Mouse (Mus musculus): ENCODE measurements at regions not wholly inside any gene's neighbourhood (a gene's known extent, or its start where the extent isn't known, plus 50 kb on each side); places are given as distances from the start of the nearest gene placed in this dataset.

DNA sequence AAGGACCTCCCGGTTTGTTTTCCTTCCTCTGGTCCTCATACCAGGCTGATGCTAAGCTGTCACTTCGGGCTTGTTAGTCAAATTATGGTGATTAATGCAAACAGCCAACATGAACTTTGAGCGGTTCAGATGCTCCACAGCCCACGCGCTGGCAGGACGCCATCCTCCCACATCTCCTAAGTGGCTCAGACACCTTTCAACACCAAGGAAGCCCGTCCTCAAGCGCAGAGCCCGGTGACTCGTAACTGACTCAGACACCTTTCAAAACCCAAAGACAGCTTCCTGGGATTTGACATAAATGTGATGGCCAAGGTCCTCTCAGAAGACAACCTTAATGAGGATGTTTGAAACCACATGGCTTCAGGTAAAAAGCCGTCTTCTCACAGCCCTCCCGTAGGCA, 121.7 kb upstream of the Cmc1 start:
- no peak overlapping the region for H3K27ac ChIP-seq
- H3K4me2 ChIP-seq: no peak overlapping the region
- WGBS: 79% methylated on average over 12 of the region's 12 CpGs
- no peaks in the 10 kb centered on the region for H3K36me3 ChIP-seq (replicated peaks)
- no peaks in the 10 kb centered on the region for H3K9me3 ChIP-seq
- H3K4me3 ChIP-seq: no peak overlapping the region
- no peaks in the 10 kb centered on the region for H3K27me3 ChIP-seq (replicated peaks)
- ATAC-seq (replicated peaks): no peak
- no peak overlapping the region for H3K9ac ChIP-seq
- H3K4me1 ChIP-seq: no peaks in the 10 kb centered on the region

DNA sequence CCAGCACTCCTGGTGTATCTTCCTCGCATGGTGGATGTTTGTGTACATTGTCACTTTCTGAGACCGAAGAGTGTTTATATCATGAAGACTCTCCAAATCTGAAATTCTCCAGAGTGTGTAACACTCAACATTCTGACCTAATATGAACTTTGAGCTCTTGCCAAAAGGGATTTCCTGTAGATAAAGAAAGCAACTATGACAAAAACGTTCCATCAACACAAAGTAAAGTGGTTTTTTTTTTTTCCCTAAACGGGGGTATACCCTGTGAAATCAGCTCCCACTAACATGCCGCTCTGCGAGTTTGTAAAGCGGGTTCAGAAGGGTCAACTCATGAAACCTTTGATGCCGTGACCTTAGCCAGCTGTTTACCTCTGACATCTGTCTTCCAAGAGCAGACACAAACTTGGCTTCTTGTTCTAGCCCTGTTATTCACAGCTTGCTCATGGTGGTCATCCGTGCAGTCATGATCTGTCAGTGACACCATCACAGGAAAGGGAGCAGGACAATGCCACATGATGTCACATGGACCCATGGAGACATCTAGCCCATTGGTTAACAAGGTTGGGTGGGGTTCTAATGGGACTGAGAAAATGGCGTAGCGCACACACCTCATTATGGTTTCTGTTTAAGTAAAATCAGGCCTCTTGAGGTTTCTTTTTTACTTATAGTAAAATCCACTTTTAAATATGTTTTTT, 122.9 kb upstream of the Cmc1 start:
- ATAC-seq (replicated peaks): no peak
- WGBS: 85% methylated on average over 11 of the region's 11 CpGs
- H3K27me3 ChIP-seq (replicated peaks): no peaks in the 10 kb centered on the region
- H3K9ac ChIP-seq: no peak overlapping the region
- H3K36me3 ChIP-seq (replicated peaks): no peaks in the 10 kb centered on the region
- no peak overlapping the region for H3K27ac ChIP-seq
- no peak overlapping the region for H3K4me2 ChIP-seq
- H3K4me1 ChIP-seq: no peaks in the 10 kb centered on the region
- no peaks in the 10 kb centered on the region for H3K9me3 ChIP-seq
- H3K4me3 ChIP-seq: no peak overlapping the region

DNA sequence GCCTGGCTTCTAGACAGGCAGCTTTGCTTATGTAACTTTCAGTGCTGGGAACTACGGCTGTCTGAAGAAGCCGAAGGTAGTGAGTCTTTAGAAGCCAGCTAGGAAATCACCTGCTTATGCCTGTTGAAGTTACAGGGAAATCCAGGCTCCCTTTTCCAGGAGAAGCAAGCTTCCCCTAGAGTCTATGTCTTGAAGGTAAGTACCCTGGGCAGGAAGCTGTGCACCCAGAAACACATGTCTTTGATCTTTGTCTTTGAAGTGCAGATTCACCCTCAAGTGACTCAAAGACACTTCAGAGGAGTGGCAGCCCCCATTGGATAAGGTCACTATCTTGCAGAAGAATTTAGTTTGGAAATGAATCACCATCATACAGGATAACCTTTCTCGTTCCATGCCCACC, 135.5 kb upstream of the Cmc1 start:
- 71% methylated on average over 3 of the region's 3 CpGs for WGBS
- ATAC-seq (replicated peaks): no peak
- Histone ChIP-seq H3K4me2 (no peak overlapping the region), H3K27ac (no peak overlapping the region), H3K4me1 (no peaks in the 10 kb centered on the region), H3K36me3 (replicated peaks) (no peaks in the 10 kb centered on the region), H3K27me3 (replicated peaks) (no peaks in the 10 kb centered on the region), H3K4me3 (no peak overlapping the region), H3K9ac (no peak overlapping the region), H3K9me3 (no peaks in the 10 kb centered on the region)

DNA sequence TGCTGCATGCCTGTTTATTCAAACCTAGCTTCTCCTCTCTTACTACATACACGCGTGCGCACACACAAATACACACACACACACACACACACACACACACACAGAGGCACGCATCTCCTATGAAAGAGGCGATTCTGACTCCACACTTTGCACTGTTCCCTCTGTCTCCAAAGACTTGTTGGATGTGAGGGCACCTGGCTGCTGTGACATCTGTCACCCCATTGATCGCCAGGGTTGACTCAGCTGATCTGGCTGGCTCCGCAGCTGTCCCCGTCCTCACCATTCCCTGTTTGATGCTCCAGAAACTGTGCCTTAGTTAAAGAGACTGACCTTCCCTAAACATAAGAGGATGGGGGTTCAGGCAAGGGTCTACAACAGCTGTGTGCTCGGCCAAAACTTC, 137.6 kb upstream of the Cmc1 start:
- no peaks in the 10 kb centered on the region for H3K9me3 ChIP-seq
- no peaks in the 10 kb centered on the region for H3K36me3 ChIP-seq (replicated peaks)
- no peak overlapping the region for H3K4me2 ChIP-seq
- no peaks in the 10 kb centered on the region for H3K4me1 ChIP-seq
- H3K27me3 ChIP-seq (replicated peaks): no peaks in the 10 kb centered on the region
- 85% methylated on average over 9 of the region's 9 CpGs for WGBS
- no peak overlapping the region for H3K27ac ChIP-seq
- no peak for ATAC-seq (replicated peaks)
- no peak overlapping the region for H3K9ac ChIP-seq
- H3K4me3 ChIP-seq: no peak overlapping the region

DNA sequence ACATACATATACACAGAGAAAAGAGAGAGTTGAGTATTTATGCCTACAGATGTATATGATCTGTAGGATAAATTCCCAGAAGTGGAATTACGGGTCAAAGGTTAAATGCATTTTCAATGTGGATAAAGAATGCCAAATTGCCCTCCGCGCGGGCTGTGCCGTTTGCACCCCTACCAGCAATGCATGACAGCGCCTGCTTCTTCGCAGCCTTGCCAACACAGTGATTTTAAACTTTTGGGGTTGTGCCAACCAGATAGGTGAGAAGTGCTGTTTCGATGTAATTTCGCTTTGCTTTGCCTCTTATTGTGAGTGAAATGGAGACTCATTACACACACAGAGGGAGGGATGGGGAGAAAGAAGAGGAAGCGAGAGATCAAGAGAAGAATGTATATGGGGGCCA, 142.9 kb upstream of the Cmc1 start:
- no peaks in the 10 kb centered on the region for H3K36me3 ChIP-seq (replicated peaks)
- H3K4me1 ChIP-seq: no peaks in the 10 kb centered on the region
- ATAC-seq (replicated peaks): no peak
- H3K9ac ChIP-seq: no peak overlapping the region
- no peak overlapping the region for H3K4me3 ChIP-seq
- no peak overlapping the region for H3K4me2 ChIP-seq
- WGBS: 85% methylated on average over 10 of the region's 10 CpGs
- H3K9me3 ChIP-seq: no peaks in the 10 kb centered on the region
- no peaks in the 10 kb centered on the region for H3K27me3 ChIP-seq (replicated peaks)
- no peak overlapping the region for H3K27ac ChIP-seq

DNA sequence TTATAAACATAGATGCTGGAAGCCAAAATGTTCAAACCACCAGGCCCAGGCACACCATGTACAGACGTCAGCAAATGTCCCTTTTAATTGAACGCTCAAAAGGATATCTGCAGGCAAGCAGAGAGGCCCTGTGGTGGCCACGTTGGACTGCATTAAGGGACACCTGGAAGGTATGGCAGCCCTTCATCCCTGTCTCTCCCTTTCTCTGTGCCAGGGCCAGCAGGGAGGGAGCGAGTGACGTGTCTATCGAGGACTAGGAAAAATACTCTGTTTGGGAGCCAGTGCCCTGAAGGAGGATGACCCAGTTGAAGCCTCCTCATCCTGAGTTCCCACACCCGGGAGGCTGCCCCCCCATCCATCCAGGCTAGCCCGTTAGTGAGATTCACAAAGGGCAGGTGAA, 144.0 kb upstream of the Cmc1 start:
- 83% methylated on average over 8 of the region's 8 CpGs for WGBS
- Histone ChIP-seq H3K4me3 (no peak overlapping the region), H3K36me3 (replicated peaks) (no peaks in the 10 kb centered on the region), H3K27me3 (replicated peaks) (no peaks in the 10 kb centered on the region), H3K9me3 (no peaks in the 10 kb centered on the region), H3K9ac (no peak overlapping the region), H3K4me1 (no peaks in the 10 kb centered on the region), H3K4me2 (no peak overlapping the region), H3K27ac (no peak overlapping the region)
- no peak for ATAC-seq (replicated peaks)

DNA sequence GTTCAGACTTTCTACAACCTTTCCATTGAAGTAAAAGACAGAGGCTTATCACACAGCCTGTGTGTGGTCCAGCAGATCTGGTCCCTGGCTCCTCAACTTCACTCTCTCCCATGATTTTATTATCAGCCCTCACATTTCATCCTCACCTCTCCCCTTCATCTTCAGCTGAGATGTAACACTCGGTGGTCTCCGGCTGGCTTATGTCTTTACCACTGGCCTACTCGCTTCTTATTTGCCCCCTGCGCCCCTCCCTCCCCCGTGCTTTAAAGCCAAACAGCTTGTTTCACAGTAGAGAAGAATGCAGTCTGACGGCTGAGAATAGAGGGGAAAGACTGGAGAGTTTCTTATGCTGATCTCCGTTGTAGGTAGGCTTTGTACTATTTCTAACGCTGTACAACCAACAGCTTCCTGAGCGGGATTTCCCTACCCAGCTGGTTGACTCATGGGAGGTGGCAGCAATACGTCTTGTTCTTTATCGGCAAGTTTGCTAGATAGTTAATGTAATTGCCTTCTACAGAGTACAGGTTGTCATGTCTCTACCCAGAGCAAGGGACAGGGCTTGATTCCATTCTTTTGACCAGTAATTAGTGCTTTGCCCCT, 152.9 kb upstream of the Cmc1 start:
- Histone ChIP-seq H3K4me3 (no peak overlapping the region), H3K4me2 (no peak overlapping the region), H3K27me3 (replicated peaks) (no peaks in the 10 kb centered on the region), H3K4me1 (no peaks in the 10 kb centered on the region), H3K27ac (no peak overlapping the region), H3K9me3 (no peaks in the 10 kb centered on the region), H3K36me3 (replicated peaks) (no peaks in the 10 kb centered on the region), H3K9ac (no peak overlapping the region)
- ATAC-seq (replicated peaks): no peak
- 63% methylated on average over 11 of the region's 11 CpGs for whole genome bisulfite sequencing

DNA sequence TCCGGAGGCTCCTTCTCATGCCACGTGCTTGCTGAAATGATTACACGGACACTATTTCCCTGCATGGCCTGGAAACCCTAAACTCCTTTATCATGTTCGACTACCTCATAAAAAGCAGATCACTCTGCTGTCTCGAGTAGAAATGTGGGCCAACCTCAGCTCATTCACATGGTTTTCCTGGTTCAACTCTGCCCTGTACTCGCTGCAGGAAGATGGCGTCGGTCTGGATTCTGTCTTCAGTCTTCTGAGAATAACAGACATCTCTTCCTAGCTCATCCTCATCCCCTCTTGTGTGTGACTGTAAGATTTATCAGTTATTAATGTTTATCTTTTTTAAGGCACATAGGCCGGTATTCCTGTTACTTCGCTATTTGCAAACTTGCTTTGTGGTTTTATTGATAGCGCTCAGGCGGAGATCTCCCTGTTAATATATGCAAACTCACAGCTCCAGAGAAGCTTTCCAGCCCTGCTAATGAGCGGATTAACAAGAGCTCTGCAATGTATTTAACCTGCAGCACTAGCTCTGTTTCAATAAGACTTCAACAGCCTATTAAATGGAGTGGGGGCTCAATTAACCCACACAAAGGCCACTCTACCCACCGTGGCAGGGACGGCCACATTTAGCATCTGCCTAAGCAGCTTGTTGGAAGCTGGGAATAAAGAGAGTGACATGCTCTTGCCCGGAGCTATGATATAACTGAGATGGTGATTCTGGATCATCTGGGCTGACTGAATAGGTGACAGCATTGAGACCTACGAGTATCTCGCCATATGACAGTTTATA, 159.5 kb upstream of the Eomes start:
- no peaks in the 10 kb centered on the region for H3K36me3 ChIP-seq (replicated peaks)
- 0 out of 2 replicates have a peak, but pooled peaks cover 2% of the 10 kb centered on the region for H3K4me1 ChIP-seq
- no peaks in the 10 kb centered on the region for H3K9me3 ChIP-seq
- ATAC-seq (replicated peaks): peak; percentile 89
- no peak overlapping the region for H3K4me3 ChIP-seq
- peak overlapping the region; percentile 46 for H3K27ac ChIP-seq
- peaks cover 19% of the 10 kb centered on the region; the same call in 1 of the 2 replicates for H3K27me3 ChIP-seq (replicated peaks)
- no peak overlapping the region for H3K9ac ChIP-seq
- no peak overlapping the region for H3K4me2 ChIP-seq
- 33% methylated on average over 18 of the region's 18 CpGs for WGBS

DNA sequence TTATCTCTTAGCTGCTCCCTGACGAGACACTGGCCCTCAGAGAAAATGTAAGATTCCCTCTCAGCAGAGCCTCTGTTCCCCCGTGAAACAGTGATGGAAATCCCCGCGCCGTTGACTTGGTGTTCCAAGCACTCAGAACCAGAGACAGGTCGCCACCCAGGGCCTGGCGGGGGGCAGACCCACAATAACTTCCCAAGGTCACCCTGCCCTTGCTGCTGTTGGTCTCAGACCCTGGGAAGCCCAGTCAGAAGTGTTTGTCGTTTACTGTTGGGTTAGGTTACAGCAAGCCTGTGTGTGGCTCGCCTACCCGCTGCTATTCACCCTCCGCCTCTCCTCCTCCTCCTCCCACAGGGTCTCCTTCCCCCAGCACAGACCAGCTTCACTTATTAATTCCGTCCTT, 154.2 kb upstream of the Eomes start:
- Histone ChIP-seq H3K4me3 (no peak overlapping the region), H3K9me3 (no peaks in the 10 kb centered on the region), H3K27ac (no peak overlapping the region), H3K27me3 (replicated peaks) (peaks cover 4% of the 10 kb centered on the region; the same call in 1 of the 2 replicates), H3K4me1 (no peaks in the 10 kb centered on the region), H3K4me2 (no peak overlapping the region), H3K9ac (no peak overlapping the region), H3K36me3 (replicated peaks) (no peaks in the 10 kb centered on the region)
- WGBS: 44% methylated on average over 12 of the region's 12 CpGs
- no peak for ATAC-seq (replicated peaks)

DNA sequence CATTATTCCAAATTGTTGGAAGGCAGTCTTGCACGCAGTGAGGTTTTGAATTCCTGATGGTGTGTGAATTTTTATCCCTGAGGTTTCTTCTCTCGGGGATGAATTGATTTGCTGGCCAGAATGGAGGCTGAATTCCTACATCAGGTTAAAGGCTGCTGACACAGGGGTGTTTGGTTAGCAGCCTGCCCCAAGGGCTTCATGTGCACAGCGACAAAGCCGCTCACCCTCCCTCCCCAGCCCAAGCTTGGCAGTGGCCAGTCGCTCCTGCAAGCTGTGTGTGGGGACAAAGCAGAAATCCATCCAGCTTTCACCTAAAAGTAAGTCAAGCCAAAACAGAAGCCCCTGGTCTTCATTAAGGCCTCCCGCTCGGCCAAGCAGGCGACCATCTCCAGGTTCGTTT, 151.4 kb upstream of the Eomes start:
- WGBS: 48% methylated on average over 9 of the region's 9 CpGs
- Histone ChIP-seq H3K9me3 (no peaks in the 10 kb centered on the region), H3K4me3 (no peak overlapping the region), H3K4me1 (no peaks in the 10 kb centered on the region), H3K27ac (no peak overlapping the region), H3K27me3 (replicated peaks) (peaks cover 4% of the 10 kb centered on the region; the same call in 1 of the 2 replicates), H3K36me3 (replicated peaks) (no peaks in the 10 kb centered on the region), H3K4me2 (no peak overlapping the region), H3K9ac (no peak overlapping the region)
- ATAC-seq (replicated peaks): no peak

DNA sequence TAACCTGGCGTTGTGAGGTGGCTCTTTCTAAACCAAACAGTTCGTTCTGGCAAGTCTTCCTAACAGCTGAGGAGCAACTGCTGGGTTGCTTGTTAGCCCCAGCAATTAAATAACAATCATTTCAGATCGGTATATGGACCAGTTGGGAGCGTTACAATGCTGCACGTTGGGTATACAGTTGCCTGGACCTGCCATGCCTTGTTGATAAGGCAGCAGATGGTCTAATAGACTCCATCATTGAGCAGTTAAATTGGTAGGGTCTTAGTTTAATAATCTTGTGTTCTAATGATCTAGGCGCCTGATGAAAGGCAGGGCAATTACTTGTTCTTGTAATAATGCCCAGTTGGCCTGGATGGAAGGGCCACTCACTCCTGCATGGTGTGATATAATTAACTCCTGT, 150.1 kb upstream of the Eomes start:
- H3K9ac ChIP-seq: no peak overlapping the region
- H3K27me3 ChIP-seq (replicated peaks): peaks cover 3% of the 10 kb centered on the region; the same call in 1 of the 2 replicates
- H3K4me3 ChIP-seq: no peak overlapping the region
- no peak for ATAC-seq (replicated peaks)
- no peak overlapping the region for H3K27ac ChIP-seq
- no peak overlapping the region for H3K4me2 ChIP-seq
- no peaks in the 10 kb centered on the region for H3K36me3 ChIP-seq (replicated peaks)
- H3K9me3 ChIP-seq: no peaks in the 10 kb centered on the region
- 74% methylated on average over 6 of the region's 6 CpGs for WGBS
- no peaks in the 10 kb centered on the region for H3K4me1 ChIP-seq

DNA sequence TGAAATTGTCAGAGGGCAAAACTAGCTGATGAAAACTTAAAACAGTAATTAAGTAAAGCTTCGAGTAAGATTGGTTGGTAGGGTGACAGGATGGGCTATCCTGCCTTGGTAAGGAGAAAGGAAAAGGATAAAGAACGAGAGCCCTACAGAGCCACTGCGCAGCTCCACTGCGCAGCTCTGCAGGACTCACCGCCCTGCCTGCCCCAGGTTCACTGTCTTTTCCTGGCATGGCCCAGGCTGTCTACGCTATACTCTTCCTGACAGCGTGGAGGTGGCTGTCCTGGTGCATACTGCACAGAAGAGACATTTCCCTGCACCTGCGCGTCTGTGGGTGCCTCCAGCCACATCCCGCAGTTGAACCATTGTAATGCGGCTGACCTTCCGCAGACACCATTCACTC, 136.6 kb upstream of the Eomes start:
- 40% methylated on average over 12 of the region's 12 CpGs for WGBS

More for the DNA sequence above, 136.6 kb upstream of the Eomes start:
- Histone ChIP-seq H3K9me3 (no peaks in the 10 kb centered on the region), H3K27ac (no peak overlapping the region), H3K4me2 (peak overlapping the region; percentile 48), H3K27me3 (replicated peaks) (no peaks in the 10 kb centered on the region), H3K4me3 (peak overlapping the region; percentile 26), H3K4me1 (no peaks in the 10 kb centered on the region), H3K36me3 (replicated peaks) (no peaks in the 10 kb centered on the region), H3K9ac (peak overlapping the region; percentile 22; the same call in 1 of the 2 replicates)
- no peak for ATAC-seq (replicated peaks)

All from midbrain, embryonic 15.5 days (tissue).